Mouse (Mus musculus) heart, embryonic 16.5 days (tissue): ENCODE data around the gene Sh3bgrl3. TPM values are rescaled to one million over a fixed set of nuclear protein-coding genes. Genes with fewer than 3 reads are reported as not detected.

Experiments used
- ATAC-seq: fragments of 200-750 bp; cut with Nextera tagmentation; replicated peaks from 2 replicates; pipeline ENCODE4 v1.8.0; 2017; ENCODE audit warnings: moderate number of reproducible peaks; ENCODE audit not compliant: insufficient read depth, low FRiP score; ENCODE audit errors: extremely low read depth
- H3K27ac ChIP-seq: fragments of 300-500 bp; sonication (generic); 2 replicates; pipeline ENCODE4 v1.5.1; 2014; ENCODE audit warnings: mild to moderate bottlenecking, low read length, control low read depth, moderate library complexity
- H3K27me3 ChIP-seq: fragments of 300-500 bp; sonication (generic); 2 replicates; pipeline ENCODE4 v1.6.1; 2014; ENCODE audit warnings: low read length, mixed read lengths; ENCODE audit not compliant: control insufficient read depth, insufficient read depth
- H3K36me3 ChIP-seq: fragments of 300-500 bp; sonication (generic); 2 replicates; pipeline ENCODE4 v1.6.1; 2014; ENCODE audit not compliant: control insufficient read depth, insufficient read depth
- H3K4me1 ChIP-seq: fragments of 300-500 bp; sonication (generic); 2 replicates; pipeline ENCODE4 v1.6.1; 2014; ENCODE audit warnings: low read length, mixed read lengths; ENCODE audit not compliant: control insufficient read depth, insufficient read depth
- H3K4me2 ChIP-seq: fragments of 300-500 bp; sonication (generic); 2 replicates; pipeline ENCODE4 v1.6.1; 2014; ENCODE audit warnings: low read depth, mild to moderate bottlenecking, control low read depth, low read length
- H3K4me3 ChIP-seq: fragments of 300-500 bp; sonication (generic); 2 replicates; pipeline ENCODE4 v1.5.1; 2014; ENCODE audit warnings: mild to moderate bottlenecking, control low read depth, low read length
- H3K9ac ChIP-seq: fragments of 300-500 bp; sonication (generic); 2 replicates; pipeline ENCODE4 v1.6.1; 2014; ENCODE audit warnings: low read length, control low read depth
- H3K9me3 ChIP-seq: fragments of 300-500 bp; sonication (generic); replicated peaks from 2 replicates; pipeline ENCODE4 v1.6.1; 2016; ENCODE audit warnings: low read length; ENCODE audit not compliant: control insufficient read depth
- WGBS: fragments of 180-500 bp; shearing (Covaris S2); extraction: QIAGEN DNeasy Blood & Tissue Kit; methylation state at CpG from one replicate; pipeline ENCODE4 v1.1.7; 2014; 5-methylcytosine and 5-hydroxymethylcytosine counted together
- polyA plus RNA-seq: library from polyadenylated mRNA; unstranded; fragments of >200 nt; fragmentation: Nextera tagmentation; extraction: Ambion mirVana; gene quantifications from 2 replicates; pipeline ENCODE4 v1.2.1, GENCODE M21; 2015

Gene Sh3bgrl3
- polyA plus RNA-seq, 1 experiment from 2014 or later, result 218 TPM

DNA sequence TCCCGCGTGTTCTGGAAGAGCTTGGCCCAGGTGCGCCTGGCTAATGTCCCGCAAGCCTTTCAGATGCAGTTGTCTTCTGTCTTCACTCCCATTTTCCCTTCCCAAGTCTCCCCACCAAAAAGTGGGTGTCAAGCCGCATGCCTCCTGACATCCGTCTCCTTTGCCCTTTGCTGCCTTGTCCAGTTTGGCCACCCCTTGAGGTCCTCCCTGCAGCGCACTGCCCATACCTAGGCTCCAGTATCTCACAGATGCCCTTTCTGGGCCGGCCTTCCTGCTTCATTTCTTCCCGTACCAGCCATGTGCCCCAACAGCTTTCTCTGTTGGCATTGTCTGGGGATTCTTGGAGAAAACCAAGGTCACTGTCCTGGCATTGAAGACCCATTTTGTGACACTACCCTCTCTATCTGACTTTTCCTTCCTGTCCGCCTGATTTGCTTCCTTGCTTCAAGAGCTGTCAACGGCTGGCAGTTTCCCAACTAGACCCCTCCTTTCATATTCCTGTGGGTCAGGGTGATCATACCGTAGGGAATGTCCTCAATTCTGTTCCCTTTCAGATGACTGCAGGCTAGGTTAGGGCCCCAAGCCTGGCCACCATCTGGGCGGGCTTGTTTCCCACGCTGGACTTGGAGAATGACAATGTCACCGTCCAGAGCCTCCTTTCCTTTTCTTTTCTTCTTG, 3.1 kb downstream of the Sh3bgrl3 start:
- Histone ChIP-seq H3K4me2 (no peak overlapping the region), H3K9ac (no peak overlapping the region), H3K27me3 (no peaks in the 10 kb centered on the region), H3K27ac (no peak overlapping the region), H3K36me3 (no peaks in the 10 kb centered on the region), H3K4me1 (peaks cover 18% of the 10 kb centered on the region), H3K4me3 (no peak overlapping the region), H3K9me3 (no peaks in the 10 kb centered on the region)
- 82% methylated on average over 15 of the region's 15 CpGs for WGBS
- no peak for ATAC-seq

DNA sequence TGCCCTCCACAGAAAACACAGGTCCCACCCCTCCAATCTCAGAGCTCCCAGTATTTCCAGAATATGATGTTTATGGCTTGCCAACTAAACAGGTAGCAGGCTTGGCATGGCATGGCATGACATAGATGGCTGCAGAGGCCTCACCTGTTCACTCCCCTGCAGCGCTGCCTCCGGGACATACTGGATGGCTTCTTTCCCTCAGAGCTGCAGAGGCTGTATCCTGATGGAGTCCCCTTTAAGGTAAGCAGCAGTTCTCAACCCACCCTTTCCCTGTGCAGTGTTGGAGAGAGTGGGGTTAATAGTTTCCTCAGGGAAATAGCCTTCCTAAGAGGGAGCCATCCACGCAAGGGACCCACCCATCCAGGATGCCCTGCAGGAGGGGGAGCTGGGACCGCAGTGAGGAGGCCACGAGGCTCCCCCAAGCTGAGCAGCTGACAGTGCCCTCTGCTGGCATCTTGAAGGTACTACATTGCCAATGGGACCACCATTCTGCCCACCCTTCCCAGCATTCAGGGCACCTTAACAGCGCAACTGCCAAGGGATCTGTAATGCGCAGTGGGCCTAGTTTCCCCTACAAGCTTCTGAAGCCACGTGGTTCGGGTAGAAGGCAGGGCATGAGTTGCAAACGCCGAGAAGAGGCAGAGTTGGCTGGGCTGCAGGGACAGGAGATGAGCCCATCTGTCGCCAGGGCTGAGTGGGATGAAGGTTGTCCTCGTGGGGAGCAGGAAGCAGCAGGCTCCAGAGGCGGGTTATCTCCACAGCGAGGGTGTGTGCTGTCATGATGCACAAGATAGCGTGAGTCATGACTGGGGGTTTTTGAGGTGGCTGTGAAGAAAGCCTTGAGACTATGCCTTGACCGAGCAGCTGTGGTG, 4.7 kb downstream of the Sh3bgrl3 start:
- H3K4me2 ChIP-seq, result no peak overlapping the region

DNA sequence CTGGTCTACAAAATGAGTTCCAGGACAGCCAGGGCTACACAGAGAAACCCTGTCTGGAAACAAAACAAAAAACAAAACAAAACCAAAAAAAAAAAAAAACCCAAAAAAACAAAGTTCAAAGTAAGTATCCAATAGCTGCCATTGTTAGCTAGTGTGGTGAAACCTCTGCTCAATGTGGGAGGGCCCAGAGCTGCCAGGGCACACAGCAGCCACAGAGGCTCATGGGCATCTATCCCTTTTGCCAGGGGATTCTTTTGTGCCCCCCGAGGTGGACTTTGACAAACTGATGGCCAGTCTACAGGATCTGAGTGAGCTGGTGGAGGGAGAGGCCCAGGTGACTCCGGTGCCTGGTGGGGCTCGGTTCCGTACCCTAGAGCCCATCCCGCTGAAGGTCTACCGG, 5.4 kb downstream of the Sh3bgrl3 start:
- ATAC-seq, result no peak
- no peak overlapping the region for H3K4me3 ChIP-seq
- 92% methylated on average over 6 of the region's 6 CpGs for WGBS
- H3K4me1 ChIP-seq, result peaks cover 12% of the 10 kb centered on the region
- no peaks in the 10 kb centered on the region for H3K36me3 ChIP-seq
- no peaks in the 10 kb centered on the region for H3K9me3 ChIP-seq
- H3K9ac ChIP-seq, result no peak overlapping the region
- H3K27ac ChIP-seq, result no peak overlapping the region
- no peak overlapping the region for H3K4me2 ChIP-seq
- H3K27me3 ChIP-seq, result no peaks in the 10 kb centered on the region

More for the DNA sequence above, 4.7 kb downstream of the Sh3bgrl3 start:
- no peaks in the 10 kb centered on the region for H3K27me3 ChIP-seq
- 20% methylated on average over 17 of the region's 17 CpGs for WGBS
- no peaks in the 10 kb centered on the region for H3K36me3 ChIP-seq
- H3K4me1 ChIP-seq, result peaks cover 12% of the 10 kb centered on the region
- no peak overlapping the region for H3K27ac ChIP-seq
- H3K9ac ChIP-seq, result no peak overlapping the region
- H3K4me3 ChIP-seq, result no peak overlapping the region
- no peak for ATAC-seq
- no peaks in the 10 kb centered on the region for H3K9me3 ChIP-seq

DNA sequence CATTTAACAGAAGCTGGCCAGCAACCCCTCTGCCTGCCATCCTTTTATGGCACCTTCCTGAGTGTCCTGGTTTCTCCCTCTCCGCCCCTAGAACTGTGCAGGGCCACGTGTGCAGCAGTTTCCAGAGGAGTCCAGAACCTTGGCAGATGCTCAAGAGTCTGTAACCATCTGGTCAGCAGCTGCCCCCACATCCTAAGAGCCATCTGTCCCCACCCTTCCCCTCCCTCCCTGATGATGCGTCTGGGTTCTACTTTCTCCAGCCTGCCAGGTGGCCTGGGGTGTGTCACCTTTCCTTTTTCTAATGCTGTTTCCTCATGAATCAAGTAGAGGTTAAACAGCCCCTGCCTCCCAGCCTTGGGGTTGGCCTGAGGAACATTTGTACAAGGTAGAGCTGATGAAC, 6.3 kb downstream of the Sh3bgrl3 start:
- Histone ChIP-seq H3K27me3 (no peaks in the 10 kb centered on the region), H3K9ac (no peak overlapping the region), H3K4me1 (peaks cover 4% of the 10 kb centered on the region), H3K27ac (peak overlapping the region; percentile 30; the same call in 1 of the 2 replicates), H3K4me3 (no peak overlapping the region), H3K4me2 (no peak overlapping the region), H3K36me3 (no peaks in the 10 kb centered on the region), H3K9me3 (no peaks in the 10 kb centered on the region)
- 46% methylated on average over 3 of the region's 3 CpGs for WGBS
- no peak for ATAC-seq

DNA sequence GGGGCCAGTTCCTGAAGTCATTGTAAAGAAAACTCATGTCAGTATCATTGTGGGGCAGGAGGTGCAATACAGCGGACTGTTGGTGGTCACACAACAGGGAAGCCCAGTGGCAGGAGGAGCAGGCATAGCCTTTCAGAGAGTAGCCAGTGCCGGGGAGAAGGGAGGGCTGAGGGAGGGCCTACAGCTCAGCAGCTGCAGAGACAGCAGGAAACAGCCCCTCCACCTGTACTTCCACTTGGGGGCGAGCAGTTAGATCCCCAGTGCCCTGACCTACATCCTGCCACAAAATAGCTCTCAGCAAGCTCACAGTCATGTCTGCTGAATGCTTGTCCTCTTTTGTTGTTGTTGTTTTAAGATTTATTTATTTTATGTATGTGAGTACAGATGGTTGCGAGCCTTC, 7.0 kb downstream of the Sh3bgrl3 start:
- Histone ChIP-seq H3K4me2 (no peak overlapping the region), H3K9me3 (no peaks in the 10 kb centered on the region), H3K4me1 (peaks cover 2% of the 10 kb centered on the region; the same call in 1 of the 2 replicates), H3K9ac (0 out of 2 replicates have a peak overlapping the region, but pooled peaks have one; percentile 28), H3K36me3 (no peaks in the 10 kb centered on the region), H3K27me3 (no peaks in the 10 kb centered on the region), H3K4me3 (no peak overlapping the region), H3K27ac (peak overlapping the region; percentile 49; the same call in 1 of the 2 replicates)
- no peak; the same call in 1 of the 2 replicates for ATAC-seq
- 45% methylated on average over 4 of the region's 4 CpGs for WGBS

DNA sequence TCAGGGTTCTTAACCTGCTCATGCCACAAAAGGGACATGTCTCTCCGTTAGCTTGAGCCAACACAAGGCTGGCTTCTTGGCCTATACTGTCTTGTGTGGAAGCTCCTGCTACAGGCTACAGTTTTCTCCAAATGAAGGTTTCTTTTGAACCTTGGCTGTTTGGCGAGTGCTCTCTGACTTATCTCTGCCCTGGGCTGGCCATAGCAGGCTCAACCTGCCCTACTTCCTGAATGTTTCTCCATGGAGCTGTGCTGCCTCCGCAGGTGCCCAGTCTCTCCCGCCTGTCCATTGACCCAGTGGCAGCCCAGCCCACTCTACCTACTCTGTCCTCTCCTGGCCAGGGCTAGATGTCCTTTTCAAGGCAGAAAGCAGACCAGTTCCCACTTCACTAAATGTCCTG, 7.7 kb downstream of the Sh3bgrl3 start:
- no peak for ATAC-seq
- no peaks in the 10 kb centered on the region for H3K27me3 ChIP-seq
- H3K9ac ChIP-seq, result no peak overlapping the region
- H3K4me2 ChIP-seq, result no peak overlapping the region
- no peaks in the 10 kb centered on the region for H3K36me3 ChIP-seq
- WGBS, result 64% methylated on average over 4 of the region's 4 CpGs
- H3K9me3 ChIP-seq, result no peaks in the 10 kb centered on the region
- no peak overlapping the region for H3K4me3 ChIP-seq
- H3K27ac ChIP-seq, result peak overlapping the region; percentile 49; the same call in 1 of the 2 replicates
- peaks cover 2% of the 10 kb centered on the region; the same call in 1 of the 2 replicates for H3K4me1 ChIP-seq

DNA sequence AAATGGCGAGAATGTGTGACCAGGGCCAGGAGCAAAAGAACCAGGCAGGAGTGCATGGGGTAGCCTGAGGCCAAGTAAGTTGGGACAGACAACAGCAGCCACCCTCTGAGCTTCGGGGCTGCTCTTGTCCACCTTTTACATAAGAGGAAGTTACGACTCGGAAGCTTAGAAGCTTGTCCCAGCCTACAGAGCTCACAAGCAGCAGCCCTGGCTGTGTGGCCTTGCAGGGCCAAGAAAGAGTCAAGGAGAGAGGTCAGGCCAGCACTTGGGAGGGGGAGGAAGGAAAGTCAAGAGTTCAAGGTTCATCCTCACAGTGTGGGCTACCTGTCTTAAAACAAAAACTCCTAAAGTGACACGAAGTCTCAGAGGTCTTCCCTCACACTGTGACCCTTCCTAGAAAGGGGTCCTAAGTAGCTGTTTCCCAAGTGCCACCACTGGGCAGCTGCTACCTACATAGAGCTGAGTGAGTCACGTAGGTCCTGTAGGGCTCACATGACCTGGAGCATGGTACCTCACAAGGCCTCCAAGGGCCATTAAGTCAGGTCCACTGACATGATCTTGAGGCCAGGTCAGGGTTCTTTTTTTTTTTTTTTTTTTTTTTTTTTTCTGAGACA, 8.3 kb downstream of the Sh3bgrl3 start:
- Histone ChIP-seq H3K27ac (0 out of 2 replicates have a peak overlapping the region, but pooled peaks have one; percentile 12), H3K4me1 (peaks cover 2% of the 10 kb centered on the region; the same call in 1 of the 2 replicates), H3K4me2 (no peak overlapping the region), H3K9me3 (no peaks in the 10 kb centered on the region), H3K9ac (no peak overlapping the region), H3K36me3 (no peaks in the 10 kb centered on the region), H3K4me3 (no peak overlapping the region), H3K27me3 (no peaks in the 10 kb centered on the region)
- 77% methylated on average over 6 of the region's 6 CpGs for WGBS
- no peak for ATAC-seq

DNA sequence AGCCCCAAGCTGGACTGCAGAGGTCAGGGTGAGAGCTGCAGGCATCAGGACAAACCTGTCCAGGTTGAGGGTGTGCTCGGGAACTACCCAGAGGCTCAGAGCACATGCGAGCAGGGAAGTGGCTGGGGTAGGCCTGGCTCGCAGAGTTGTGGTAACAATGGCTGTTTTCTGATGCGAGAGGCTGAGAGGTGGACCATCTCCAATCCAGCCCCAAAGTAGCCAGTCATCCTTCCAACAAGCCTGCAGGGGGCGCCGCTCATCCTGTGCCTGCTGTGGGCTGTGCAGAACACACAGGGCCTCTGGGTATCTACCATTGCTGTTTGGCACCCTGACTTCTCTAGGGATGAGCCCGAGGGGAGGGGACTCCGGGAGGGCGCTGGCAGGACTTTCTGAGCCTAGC, 8.9 kb downstream of the Sh3bgrl3 start:
- H3K27me3 ChIP-seq, result no peaks in the 10 kb centered on the region
- H3K4me2 ChIP-seq, result no peak overlapping the region
- H3K9ac ChIP-seq, result no peak overlapping the region
- peaks cover 2% of the 10 kb centered on the region; the same call in 1 of the 2 replicates for H3K4me1 ChIP-seq
- H3K36me3 ChIP-seq, result no peaks in the 10 kb centered on the region
- H3K27ac ChIP-seq, result no peak overlapping the region
- no peak overlapping the region for H3K4me3 ChIP-seq
- no peaks in the 10 kb centered on the region for H3K9me3 ChIP-seq
- WGBS, result 70% methylated on average over 9 of the region's 9 CpGs
- ATAC-seq, result no peak
